Mouse (Mus musculus): ENCODE results near the gene Ccl27a. TPM values are rescaled to one million over a fixed set of nuclear protein-coding genes. Genes with fewer than 3 reads are reported as not detected.
A peak's percentile ranks its signal among the peaks of the same experiment; 100 is the strongest.
"Not testable (repeated sequence)": the region's sequence is repeated elsewhere in the genome, so short reads cannot be mapped to it uniquely, and the experiment has no call there.

Ccl27a gene
- 35.4 and 42.1 TPM in 2 replicates for polyA plus RNA-seq (2015; fragmentation: Nextera tagmentation; extraction: Ambion mirVana)

GRCm38 (mm10) chr4:41774002-41774401 is at the start of gene Ccl27a:
TSS of gene Ccl27a (minus strand) at chr4:41774247.
- H3K9ac ChIP-seq; H3K27me3 ChIP-seq; H3K9me3 ChIP-seq; ATAC-seq (ENCODE audit: insufficient number of reproducible peaks, low FRiP score, low TSS enrichment, low read depth); H3K36me3 ChIP-seq; H3K4me1 ChIP-seq: not testable (repeated sequence)
- Histone ChIP-seq H3K4me3 (peak within 1 kb of the TSS; percentile 43), H3K27ac (peak within 1 kb of the TSS; percentile 57), H3K4me2 (peak within 1 kb of the TSS; percentile 46)
- WGBS, result 1% methylated on average over 12 of the region's 14 CpGs

DNA sequence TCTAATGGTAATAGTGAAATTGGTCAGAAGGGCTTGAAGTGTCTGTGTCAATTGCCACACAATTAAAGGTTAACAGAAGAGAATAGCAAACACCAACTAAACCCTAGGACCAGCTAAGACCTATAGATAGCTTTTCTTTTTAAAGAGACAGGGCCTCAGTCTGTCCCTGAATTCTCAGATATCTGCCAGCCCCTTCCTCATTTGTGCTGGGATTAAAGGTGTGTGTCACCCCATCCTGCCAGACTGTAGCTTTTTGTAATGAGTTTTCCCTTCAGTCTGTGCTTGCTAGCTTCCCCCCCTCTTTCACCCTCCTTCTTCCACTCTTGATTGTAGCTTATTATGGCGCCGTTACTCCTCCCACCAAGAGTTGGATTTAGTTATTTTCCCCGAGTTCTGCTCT is 9.2 kb upstream of the Ccl27a start:
- H3K4me1 ChIP-seq; H3K9ac ChIP-seq; ATAC-seq (ENCODE audit: insufficient number of reproducible peaks, low FRiP score, low TSS enrichment, low read depth); H3K9me3 ChIP-seq; H3K27me3 ChIP-seq; H3K4me3 ChIP-seq; H3K27ac ChIP-seq; H3K36me3 ChIP-seq; H3K4me2 ChIP-seq: not testable (repeated sequence)
- 31% methylated on average over 3 of the region's 3 CpGs for WGBS

GRCm38 (mm10) chr4:41782711-41783110 is 8.7 kb upstream of the Ccl27a start:
- not testable (repeated sequence) for H3K9me3 ChIP-seq; H3K36me3 ChIP-seq; H3K9ac ChIP-seq; H3K27ac ChIP-seq; ATAC-seq (ENCODE audit: insufficient number of reproducible peaks, low FRiP score, low TSS enrichment, low read depth); H3K4me1 ChIP-seq; H3K4me3 ChIP-seq; H3K27me3 ChIP-seq; H3K4me2 ChIP-seq
- WGBS, result 33% methylated on average over 4 of the region's 4 CpGs

GRCm38 (mm10) chr4:41781748-41782485 is 7.9 kb upstream of the Ccl27a start:
- H3K27me3 ChIP-seq; H3K9me3 ChIP-seq; H3K4me1 ChIP-seq; H3K9ac ChIP-seq; H3K4me3 ChIP-seq; H3K36me3 ChIP-seq; ATAC-seq (ENCODE audit: insufficient number of reproducible peaks, low FRiP score, low TSS enrichment, low read depth); H3K27ac ChIP-seq: not testable (repeated sequence)
- 17% methylated on average over 17 of the region's 21 CpGs for WGBS
- H3K4me2 ChIP-seq, result 0 out of 2 replicates have a peak overlapping the region, but pooled peaks have one; percentile 5

- H3K27me3 ChIP-seq; H3K4me3 ChIP-seq; H3K4me2 ChIP-seq; ATAC-seq (ENCODE audit: insufficient number of reproducible peaks, low FRiP score, low TSS enrichment, low read depth); H3K36me3 ChIP-seq; H3K4me1 ChIP-seq; H3K27ac ChIP-seq; H3K9me3 ChIP-seq; H3K9ac ChIP-seq: not testable (repeated sequence)
- 22% methylated on average over 9 of the region's 9 CpGs for WGBS
Observed at GRCm38 (mm10) chr4:41781271-41781670, 7.2 kb upstream of the Ccl27a start.

GRCm38 (mm10) chr4:41775840-41776239 is 1.8 kb upstream of the Ccl27a start:
- H3K27ac ChIP-seq; H3K4me3 ChIP-seq; H3K4me2 ChIP-seq; H3K9ac ChIP-seq; H3K36me3 ChIP-seq; H3K27me3 ChIP-seq; ATAC-seq (ENCODE audit: insufficient number of reproducible peaks, low FRiP score, low TSS enrichment, low read depth); H3K9me3 ChIP-seq; H3K4me1 ChIP-seq: not testable (repeated sequence)
- 78% methylated on average over 1 of the region's 1 CpGs for WGBS

DNA sequence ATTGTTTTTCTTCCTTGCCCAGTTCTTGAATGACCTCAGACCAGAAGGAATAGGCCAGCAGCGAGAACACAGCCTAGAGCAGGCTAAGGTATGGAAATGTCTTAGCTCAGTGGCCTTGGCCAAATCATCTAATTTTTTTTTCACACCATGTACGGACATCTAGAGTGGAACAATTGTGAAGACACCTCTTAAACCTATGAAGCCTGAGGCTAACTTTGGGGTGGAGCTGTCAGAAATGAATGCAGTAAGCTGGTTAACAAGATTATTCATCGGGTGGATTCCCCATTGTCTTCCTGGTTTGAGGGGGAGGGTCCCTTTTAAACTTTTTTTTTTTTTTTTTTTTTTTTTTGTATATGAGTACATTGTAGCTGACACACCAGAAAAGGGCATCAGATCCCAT is 459 bp upstream of the Ccl27a start:
- not testable (repeated sequence) for H3K9ac ChIP-seq; H3K36me3 ChIP-seq; ATAC-seq (ENCODE audit: insufficient number of reproducible peaks, low FRiP score, low TSS enrichment, low read depth); H3K4me1 ChIP-seq; H3K9me3 ChIP-seq; H3K27me3 ChIP-seq
- Histone ChIP-seq H3K4me3 (peak overlapping the region; percentile 43), H3K27ac (peak overlapping the region; percentile 57; the same call in 1 of the 2 replicates), H3K4me2 (peak overlapping the region; percentile 46)
- 63% methylated on average over 3 of the region's 3 CpGs for WGBS

DNA sequence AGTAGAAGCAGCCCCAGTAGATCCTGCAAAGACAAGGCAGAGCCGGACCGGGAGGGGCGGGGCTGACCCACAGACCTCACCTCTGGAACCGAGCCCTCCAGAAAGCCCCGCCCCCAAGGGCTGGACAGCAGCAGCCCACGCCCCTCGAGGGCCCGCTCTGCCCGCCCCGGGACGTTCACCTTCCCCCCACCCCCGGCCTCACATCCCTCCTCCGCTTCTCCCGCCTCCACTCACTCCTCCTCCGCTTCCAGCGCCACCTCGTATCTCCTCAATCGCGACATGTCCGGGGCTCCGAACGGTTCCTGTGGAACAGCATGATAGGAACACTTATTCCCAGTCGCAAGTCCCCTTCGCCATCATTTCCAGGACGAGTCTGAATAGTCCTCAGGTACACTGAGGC is 545 bp downstream of the Ccl27a start:
- H3K4me1 ChIP-seq; ATAC-seq (ENCODE audit: insufficient number of reproducible peaks, low FRiP score, low TSS enrichment, low read depth); H3K27me3 ChIP-seq; H3K9ac ChIP-seq; H3K9me3 ChIP-seq; H3K36me3 ChIP-seq: not testable (repeated sequence)
- 0% methylated on average over 24 of the region's 25 CpGs for WGBS
- Histone ChIP-seq H3K4me3 (peak overlapping the region; percentile 43), H3K4me2 (peak overlapping the region; percentile 46), H3K27ac (peak overlapping the region; percentile 57; the same call in 1 of the 2 replicates)

GRCm38 (mm10) chr4:41772946-41773345 is 1.1 kb downstream of the Ccl27a start:
- H3K36me3 ChIP-seq; H3K27me3 ChIP-seq; H3K9me3 ChIP-seq; ATAC-seq (ENCODE audit: insufficient number of reproducible peaks, low FRiP score, low TSS enrichment, low read depth); H3K4me1 ChIP-seq; H3K27ac ChIP-seq; H3K9ac ChIP-seq: not testable (repeated sequence)
- 5% methylated on average over 9 of the region's 16 CpGs for WGBS
- Histone ChIP-seq H3K4me2 (peak overlapping the region; percentile 26; the same call in 1 of the 2 replicates), H3K4me3 (peak overlapping the region; percentile 25; the same call in 1 of the 2 replicates)

GRCm38 (mm10) chr4:41767301-41767700 is 6.7 kb downstream of the Ccl27a start:
- H3K4me3 ChIP-seq; H3K27me3 ChIP-seq; H3K9me3 ChIP-seq; H3K4me2 ChIP-seq; ATAC-seq (ENCODE audit: insufficient number of reproducible peaks, low FRiP score, low TSS enrichment, low read depth); H3K9ac ChIP-seq; H3K27ac ChIP-seq: not testable (repeated sequence)
- peaks cover 14% of the 10 kb centered on the region for H3K4me1 ChIP-seq
- peaks cover 23% of the 10 kb centered on the region for H3K36me3 ChIP-seq
- 78% methylated on average over 10 of the region's 10 CpGs for WGBS

DNA sequence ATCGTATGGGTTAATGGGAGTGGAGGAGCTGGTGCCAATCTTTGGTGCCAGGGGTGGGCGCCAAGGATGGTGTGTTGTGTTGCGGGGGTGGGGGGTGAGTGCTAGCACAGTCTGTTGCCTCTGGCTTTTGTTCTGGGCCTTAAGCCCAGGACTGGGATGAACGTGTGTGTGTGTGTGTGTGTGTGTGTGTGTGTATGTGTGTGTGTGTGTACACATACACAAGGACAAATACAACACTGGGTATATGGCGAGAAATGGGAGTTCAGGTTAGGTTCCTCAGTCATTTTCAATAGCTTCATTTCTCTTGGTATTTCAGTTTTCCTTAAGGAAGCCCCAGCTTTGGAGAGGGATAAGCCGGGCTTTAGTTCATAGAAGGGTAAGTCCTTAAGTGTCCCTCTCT is 10.9 kb downstream of the Ccl27a start:
- H3K9me3 ChIP-seq; ATAC-seq (ENCODE audit: insufficient number of reproducible peaks, low FRiP score, low TSS enrichment, low read depth); H3K9ac ChIP-seq; H3K27me3 ChIP-seq: not testable (repeated sequence)
- H3K4me1 ChIP-seq, result peaks cover 39% of the 10 kb centered on the region
- peak overlapping the region; percentile 62 for H3K4me3 ChIP-seq
- WGBS, result 40% methylated on average over 4 of the region's 6 CpGs
- H3K36me3 ChIP-seq, result peaks cover 29% of the 10 kb centered on the region
- peak overlapping the region; percentile 94 for H3K27ac ChIP-seq
- H3K4me2 ChIP-seq, result peak overlapping the region; percentile 80

DNA sequence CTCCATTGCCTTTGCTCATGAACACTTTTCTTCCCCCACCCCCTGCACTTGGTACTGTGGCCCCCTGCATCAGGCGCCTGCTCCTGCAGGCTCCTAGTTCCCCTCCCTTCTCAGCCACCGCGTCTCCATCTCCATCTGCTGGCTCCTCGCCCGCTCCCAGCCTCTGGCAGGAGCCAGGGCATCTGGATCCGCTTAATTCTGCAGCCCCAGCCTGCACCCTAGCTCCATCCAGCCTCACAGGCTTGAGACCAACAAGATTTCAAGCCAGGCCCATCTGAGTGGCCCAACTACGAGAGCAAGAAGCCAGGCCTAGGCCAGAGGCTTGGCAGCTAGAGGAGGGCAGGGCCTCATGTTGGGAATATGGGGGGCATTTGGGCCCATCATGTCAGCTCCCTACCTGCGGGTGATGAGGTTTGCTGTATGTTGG is 11.3 kb downstream of the Ccl27a start:
- H3K4me1 ChIP-seq, result peaks cover 39% of the 10 kb centered on the region
- H3K4me2 ChIP-seq, result peak overlapping the region; percentile 80
- peaks cover 30% of the 10 kb centered on the region for H3K36me3 ChIP-seq
- H3K27me3 ChIP-seq, H3K9ac ChIP-seq, H3K9me3 ChIP-seq: not testable (repeated sequence)
- H3K27ac ChIP-seq, result peak overlapping the region; percentile 94
- H3K4me3 ChIP-seq, result peak overlapping the region; percentile 62
- ATAC-seq (ENCODE audit: insufficient number of reproducible peaks, low FRiP score, low TSS enrichment, low read depth), result peak; percentile 77
- 24% methylated on average over 8 of the region's 8 CpGs for WGBS
